Mouse (Mus musculus): Measurements from ENCODE around the gene Fgb. TPM values are rescaled to one million over a fixed set of nuclear protein-coding genes. Genes with fewer than 3 reads are reported as not detected.

Fgb gene
- polyA plus RNA-seq, 1 experiment from 2014 or later: 13.7 TPM

GRCm38 (mm10) chr3:83055281-83056038, 5.8 kb upstream of the Fgb start, which contains the start of gene Plrg1:
Plrg1 (plus strand) TSS chr3:83055522.
- H3K4me3 ChIP-seq (ENCODE audit: low read length): peak within 1 kb of the TSS; percentile 88
- no peaks in the 10 kb centered on the region for H3K27me3 ChIP-seq (replicated peaks; ENCODE audit: control insufficient read depth, insufficient read depth, low read length)
- peak within 1 kb of the TSS; percentile 84 for H3K4me2 ChIP-seq (ENCODE audit: low read depth, low read length)
- under 1% methylated on average over 61 of the region's 61 CpGs for WGBS
- peak; percentile 99 for ATAC-seq
- H3K36me3 ChIP-seq (ENCODE audit: control insufficient read depth, insufficient read depth, low read length): 0 out of 2 replicates have a peak, but pooled peaks cover 4% of the 10 kb centered on the region
- H3K9ac ChIP-seq (ENCODE audit: low read depth, low read length): peak within 1 kb of the TSS; percentile 85
- no peaks in the 10 kb centered on the region for H3K9me3 ChIP-seq (ENCODE audit: control insufficient read depth, low read length)
- H3K27ac ChIP-seq (ENCODE audit: low read length): peak within 1 kb of the TSS; percentile 74
- peaks cover 8% of the 10 kb centered on the region; the same call in 1 of the 2 replicates for H3K4me1 ChIP-seq (ENCODE audit: control insufficient read depth, insufficient read depth, low read length)

DNA sequence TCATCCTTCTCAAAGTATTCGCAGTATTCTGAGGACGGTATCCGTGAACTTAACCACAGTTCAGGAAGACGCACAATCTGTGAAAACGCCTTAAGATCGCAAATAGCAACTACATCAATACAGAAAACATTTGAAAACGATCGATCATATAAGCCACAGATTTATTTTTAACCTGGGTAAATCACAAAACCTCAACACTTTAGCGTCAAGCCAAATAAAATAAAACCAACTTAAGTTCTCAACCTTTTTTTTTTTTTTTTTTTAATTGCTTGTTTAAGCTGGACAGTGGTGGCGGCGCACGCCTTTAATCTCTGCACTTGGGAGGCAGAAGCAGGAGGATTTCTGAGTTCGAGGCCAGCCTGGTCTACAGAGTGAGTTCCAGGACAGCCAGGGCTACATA, 5.1 kb upstream of the Fgb start:
- 27% methylated on average over 13 of the region's 13 CpGs for WGBS

GRCm38 (mm10) chr3:83053758-83054157, 4.1 kb upstream of the Fgb start:
- H3K9ac ChIP-seq (ENCODE audit: low read depth, low read length): no peak overlapping the region
- H3K9me3 ChIP-seq (ENCODE audit: control insufficient read depth, low read length): no peaks in the 10 kb centered on the region
- peaks cover 8% of the 10 kb centered on the region; the same call in 1 of the 2 replicates for H3K4me1 ChIP-seq (ENCODE audit: control insufficient read depth, insufficient read depth, low read length)
- H3K4me2 ChIP-seq (ENCODE audit: low read depth, low read length): 0 out of 2 replicates have a peak overlapping the region, but pooled peaks have one; percentile 17
- 24% methylated on average over 10 of the region's 10 CpGs for WGBS
- no peak for ATAC-seq
- H3K27ac ChIP-seq (ENCODE audit: low read length): no peak overlapping the region
- no peak overlapping the region for H3K4me3 ChIP-seq (ENCODE audit: low read length)
- H3K36me3 ChIP-seq (ENCODE audit: control insufficient read depth, insufficient read depth, low read length): 0 out of 2 replicates have a peak, but pooled peaks cover 2% of the 10 kb centered on the region
- H3K27me3 ChIP-seq (replicated peaks; ENCODE audit: control insufficient read depth, insufficient read depth, low read length): no peaks in the 10 kb centered on the region

More for the DNA sequence above, 5.1 kb upstream of the Fgb start:
- Histone ChIP-seq H3K36me3 (ENCODE audit: control insufficient read depth, insufficient read depth, low read length) (0 out of 2 replicates have a peak, but pooled peaks cover 4% of the 10 kb centered on the region), H3K27ac (ENCODE audit: low read length) (no peak overlapping the region), H3K27me3 (replicated peaks; ENCODE audit: control insufficient read depth, insufficient read depth, low read length) (no peaks in the 10 kb centered on the region), H3K4me2 (ENCODE audit: low read depth, low read length) (peak overlapping the region; percentile 44), H3K9me3 (ENCODE audit: control insufficient read depth, low read length) (no peaks in the 10 kb centered on the region), H3K4me3 (ENCODE audit: low read length) (peak overlapping the region; percentile 88), H3K9ac (ENCODE audit: low read depth, low read length) (peak overlapping the region; percentile 37; the same call in 1 of the 2 replicates), H3K4me1 (ENCODE audit: control insufficient read depth, insufficient read depth, low read length) (peaks cover 8% of the 10 kb centered on the region; the same call in 1 of the 2 replicates)
- no peak for ATAC-seq

GRCm38 (mm10) chr3:83053126-83053525, 3.5 kb upstream of the Fgb start:
- Histone ChIP-seq H3K9me3 (ENCODE audit: control insufficient read depth, low read length) (no peaks in the 10 kb centered on the region), H3K4me1 (ENCODE audit: control insufficient read depth, insufficient read depth, low read length) (peaks cover 8% of the 10 kb centered on the region; the same call in 1 of the 2 replicates), H3K9ac (ENCODE audit: low read depth, low read length) (no peak overlapping the region), H3K4me3 (ENCODE audit: low read length) (no peak overlapping the region), H3K27ac (ENCODE audit: low read length) (peak overlapping the region; percentile 18; the same call in 1 of the 2 replicates), H3K27me3 (replicated peaks; ENCODE audit: control insufficient read depth, insufficient read depth, low read length) (no peaks in the 10 kb centered on the region), H3K4me2 (ENCODE audit: low read depth, low read length) (no peak overlapping the region), H3K36me3 (ENCODE audit: control insufficient read depth, insufficient read depth, low read length) (no peaks in the 10 kb centered on the region)
- 88% methylated on average over 7 of the region's 7 CpGs for WGBS
- no peak for ATAC-seq

DNA sequence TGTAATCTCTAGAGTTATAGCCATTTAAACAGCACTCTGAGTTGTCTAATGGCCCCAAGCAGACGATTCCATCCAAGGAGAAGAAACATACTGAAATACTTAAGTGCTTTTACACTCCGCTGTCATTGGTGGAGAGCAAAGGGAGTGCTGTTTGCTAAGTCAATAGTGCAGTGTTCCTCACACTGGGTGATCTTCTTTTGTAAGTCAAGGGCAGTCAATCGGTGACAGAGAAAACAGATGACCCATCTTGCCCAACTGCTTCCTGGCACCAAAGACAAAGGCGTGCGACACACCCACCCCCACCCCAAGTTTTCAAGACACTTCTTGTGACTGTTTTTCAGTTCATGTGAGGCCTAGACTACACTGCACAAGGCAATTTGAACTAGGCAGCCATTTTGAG, 2.4 kb upstream of the Fgb start:
- WGBS: 74% methylated on average over 5 of the region's 5 CpGs
- ATAC-seq: no peak

GRCm38 (mm10) chr3:83050661-83051060, 998 bp upstream of the Fgb start:
- no peaks in the 10 kb centered on the region for H3K27me3 ChIP-seq (replicated peaks; ENCODE audit: control insufficient read depth, insufficient read depth, low read length)
- H3K4me1 ChIP-seq (ENCODE audit: control insufficient read depth, insufficient read depth, low read length): no peaks in the 10 kb centered on the region
- no peak for ATAC-seq
- H3K4me2 ChIP-seq (ENCODE audit: low read depth, low read length): no peak overlapping the region
- no peaks in the 10 kb centered on the region for H3K36me3 ChIP-seq (ENCODE audit: control insufficient read depth, insufficient read depth, low read length)
- no peaks in the 10 kb centered on the region for H3K9me3 ChIP-seq (ENCODE audit: control insufficient read depth, low read length)
- no peak overlapping the region for H3K9ac ChIP-seq (ENCODE audit: low read depth, low read length)
- WGBS: 64% methylated on average over 5 of the region's 5 CpGs
- H3K4me3 ChIP-seq (ENCODE audit: low read length): no peak overlapping the region
- no peak overlapping the region for H3K27ac ChIP-seq (ENCODE audit: low read length)

More for the DNA sequence above, 2.4 kb upstream of the Fgb start:
- peaks cover 8% of the 10 kb centered on the region; the same call in 1 of the 2 replicates for H3K4me1 ChIP-seq (ENCODE audit: control insufficient read depth, insufficient read depth, low read length)
- no peaks in the 10 kb centered on the region for H3K27me3 ChIP-seq (replicated peaks; ENCODE audit: control insufficient read depth, insufficient read depth, low read length)
- no peak overlapping the region for H3K4me3 ChIP-seq (ENCODE audit: low read length)
- H3K27ac ChIP-seq (ENCODE audit: low read length): no peak overlapping the region
- no peaks in the 10 kb centered on the region for H3K36me3 ChIP-seq (ENCODE audit: control insufficient read depth, insufficient read depth, low read length)
- H3K4me2 ChIP-seq (ENCODE audit: low read depth, low read length): no peak overlapping the region
- H3K9ac ChIP-seq (ENCODE audit: low read depth, low read length): no peak overlapping the region
- no peaks in the 10 kb centered on the region for H3K9me3 ChIP-seq (ENCODE audit: control insufficient read depth, low read length)

DNA sequence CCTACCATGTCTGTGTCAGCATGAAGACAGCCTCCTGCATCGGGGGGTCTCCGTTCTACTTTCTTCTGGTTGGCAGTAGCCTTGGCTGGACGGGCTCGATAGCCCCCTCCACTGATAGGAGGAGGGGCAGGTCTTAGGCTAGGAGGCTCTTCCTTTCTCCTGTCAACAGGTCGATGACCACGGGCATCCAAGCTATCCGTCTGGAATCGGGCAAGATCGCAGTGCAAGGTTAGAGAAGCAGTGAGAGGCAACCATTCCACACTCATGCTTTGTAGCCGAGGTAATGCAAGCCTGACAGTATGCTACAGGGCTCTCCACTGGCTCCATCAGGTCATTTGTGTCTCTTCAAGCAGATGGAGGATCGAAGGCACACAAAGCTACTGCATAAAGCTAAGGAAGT, 3.0 kb downstream of the Fgb start:
- no peak overlapping the region for H3K4me3 ChIP-seq (ENCODE audit: low read length)
- no peaks in the 10 kb centered on the region for H3K4me1 ChIP-seq (ENCODE audit: control insufficient read depth, insufficient read depth, low read length)
- no peak overlapping the region for H3K9ac ChIP-seq (ENCODE audit: low read depth, low read length)
- no peaks in the 10 kb centered on the region for H3K36me3 ChIP-seq (ENCODE audit: control insufficient read depth, insufficient read depth, low read length)
- H3K4me2 ChIP-seq (ENCODE audit: low read depth, low read length): no peak overlapping the region
- 84% methylated on average over 11 of the region's 11 CpGs for WGBS
- no peaks in the 10 kb centered on the region for H3K27me3 ChIP-seq (replicated peaks; ENCODE audit: control insufficient read depth, insufficient read depth, low read length)
- H3K9me3 ChIP-seq (ENCODE audit: control insufficient read depth, low read length): no peaks in the 10 kb centered on the region
- no peak for ATAC-seq
- H3K27ac ChIP-seq (ENCODE audit: low read length): no peak overlapping the region

DNA sequence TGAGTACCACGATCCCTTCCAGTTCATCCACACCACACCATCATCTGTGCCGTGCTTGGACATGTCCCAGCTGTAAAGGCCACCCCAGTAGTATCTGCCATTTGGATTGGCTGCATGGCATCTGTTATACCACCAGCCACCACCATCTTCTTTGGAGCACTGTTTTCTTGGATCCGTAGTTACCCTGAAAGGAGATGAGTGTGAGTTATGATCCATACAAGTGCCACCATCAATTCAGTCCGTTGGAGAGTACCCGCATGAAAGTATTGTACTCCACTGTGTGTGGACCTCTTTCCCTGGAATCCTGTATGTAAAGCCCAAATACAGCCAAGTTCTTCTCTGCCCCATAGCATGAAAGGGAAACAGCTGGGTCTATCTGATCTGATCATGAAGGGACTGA, 7.2 kb downstream of the Fgb start:
- 87% methylated on average over 5 of the region's 5 CpGs for WGBS
- Histone ChIP-seq H3K27ac (ENCODE audit: low read length) (no peak overlapping the region), H3K9me3 (ENCODE audit: control insufficient read depth, low read length) (no peaks in the 10 kb centered on the region), H3K4me3 (ENCODE audit: low read length) (no peak overlapping the region), H3K27me3 (replicated peaks; ENCODE audit: control insufficient read depth, insufficient read depth, low read length) (no peaks in the 10 kb centered on the region), H3K4me1 (ENCODE audit: control insufficient read depth, insufficient read depth, low read length) (no peaks in the 10 kb centered on the region), H3K4me2 (ENCODE audit: low read depth, low read length) (no peak overlapping the region), H3K9ac (ENCODE audit: low read depth, low read length) (no peak overlapping the region), H3K36me3 (ENCODE audit: control insufficient read depth, insufficient read depth, low read length) (no peaks in the 10 kb centered on the region)
- ATAC-seq: no peak

GRCm38 (mm10) chr3:83039666-83040065, 10.0 kb downstream of the Fgb start:
- Histone ChIP-seq H3K27me3 (replicated peaks; ENCODE audit: control insufficient read depth, insufficient read depth, low read length) (no peaks in the 10 kb centered on the region), H3K4me2 (ENCODE audit: low read depth, low read length) (no peak overlapping the region), H3K36me3 (ENCODE audit: control insufficient read depth, insufficient read depth, low read length) (no peaks in the 10 kb centered on the region), H3K9me3 (ENCODE audit: control insufficient read depth, low read length) (no peaks in the 10 kb centered on the region), H3K4me3 (ENCODE audit: low read length) (no peak overlapping the region), H3K27ac (ENCODE audit: low read length) (0 out of 2 replicates have a peak overlapping the region, but pooled peaks have one; percentile 17), H3K4me1 (ENCODE audit: control insufficient read depth, insufficient read depth, low read length) (no peaks in the 10 kb centered on the region), H3K9ac (ENCODE audit: low read depth, low read length) (no peak overlapping the region)
- ATAC-seq: peak; percentile 88
- WGBS: 65% methylated on average over 4 of the region's 4 CpGs

Measured in intestine, embryonic 16.5 days (tissue).